Mouse (Mus musculus) CH12.LX (cell line): ENCODE results near the gene Wnt1.

Experiments
- JUN ChIP-seq: IDR thresholded peaks from 2 replicates; pipeline ENCODE4 v1.6.1; 2011; ENCODE audit warnings: low read depth, mild to moderate bottlenecking, low read length, improper control_type of control experiment, moderate library complexity; ENCODE audit not compliant: insufficient read depth
- MAX ChIP-seq: IDR thresholded peaks from 2 replicates; pipeline ENCODE4 v1.6.1; 2011; ENCODE audit warnings: low read length, improper control_type of control experiment
- RCOR1 ChIP-seq: conservative IDR thresholded peaks from 2 replicates; pipeline ENCODE4 v1.6.1; 2012; ENCODE audit warnings: low read depth, mild to moderate bottlenecking, inconsistent platforms, low read length, improper control_type of control experiment

DNA sequence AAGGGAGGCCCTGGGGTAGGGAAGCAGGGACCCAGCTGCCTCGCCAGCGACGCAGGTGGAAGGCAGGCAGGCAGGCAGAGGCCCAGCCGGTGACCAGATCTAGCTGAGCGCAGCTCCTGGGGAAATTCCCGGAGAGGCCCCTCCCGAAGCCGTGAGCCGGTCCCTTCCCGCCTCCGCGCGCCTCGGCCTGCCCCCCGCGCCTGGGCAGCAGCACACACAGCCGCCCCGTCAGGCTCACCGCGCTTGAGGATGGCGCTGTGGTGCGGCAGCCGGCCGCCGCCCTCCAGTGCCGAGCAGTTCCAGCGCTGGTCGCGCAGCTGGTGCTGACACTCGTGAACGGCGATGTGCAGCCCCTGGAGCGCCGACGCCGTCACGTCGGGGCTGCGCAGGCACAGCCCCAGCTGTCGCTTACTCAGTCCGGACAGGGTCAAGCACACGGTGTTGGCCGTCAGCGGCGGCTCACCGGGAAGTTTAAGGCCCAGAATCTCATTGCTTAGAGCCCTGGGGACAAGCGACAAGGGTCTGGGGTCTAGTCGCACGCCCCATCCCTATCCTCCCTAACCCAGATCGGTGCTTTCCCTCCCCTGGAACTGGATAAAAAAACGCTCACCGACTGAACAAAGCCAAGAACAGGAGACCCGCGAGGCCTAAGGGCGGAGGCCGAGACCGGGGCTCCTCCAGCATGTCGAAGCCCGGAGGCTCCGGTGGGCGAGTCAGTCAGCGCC, 13.2 kb upstream of the Wnt1 start:
- TF ChIP-seq JUN (no peak), RCOR1 (no peak), MAX (peak; percentile 60)
